ENCODE assay signal across 18 mouse cellular contexts in the genomic region with DNA sequence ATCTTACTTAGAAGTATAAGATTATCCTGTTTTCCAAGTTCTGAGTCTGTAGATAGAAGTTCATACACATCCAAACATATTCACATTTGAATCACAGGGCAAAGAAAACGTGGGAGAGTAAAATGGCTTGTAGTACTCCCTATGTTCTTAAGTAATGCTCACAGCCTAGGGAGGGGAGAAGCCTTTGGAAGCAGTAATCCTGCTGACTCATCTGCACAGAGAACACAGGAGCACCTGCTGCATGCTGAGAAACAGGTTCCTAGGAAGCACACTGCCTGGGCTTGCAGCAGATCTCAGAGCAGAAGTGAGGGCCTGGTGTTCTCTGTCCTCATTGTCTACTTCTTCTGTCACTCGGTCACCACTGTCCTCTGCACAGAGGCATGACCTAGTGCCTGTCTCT. TPM values are rescaled to one million over a fixed set of nuclear protein-coding genes. Genes with fewer than 3 reads are reported as not detected.
"Had no signal": no experiment of that assay in that cellular context is flagged by ENCODE, and none has a peak within 500 bp of the region (broad histone marks: within the 10 kb centered on the region; RNA-seq: fewer than 3 reads in every experiment).

No protein-coding gene starts in this region.

RNA-seq across cellular contexts. Expression of gene Ear1, which starts 20.0 kb away (rescaled TPM):
- total RNA-seq: megakaryocyte-erythroid progenitor cell, adult 5-6 weeks had no signal
- polyA plus RNA-seq: lung, embryonic 14.5 days; lung, embryonic 16.5 days; midbrain, embryonic 10.5 days; midbrain, embryonic 12.5 days; midbrain, embryonic 14.5 days; midbrain, embryonic 16.5 days; myocyte; neural tube, embryonic 11.5 days; small intestine, adult 2 months; stomach, embryonic 14.5 days; testis, adult 2 months had no signal

RNA-seq across cellular contexts. Expression of gene Ear10, which starts 28.0 kb away (rescaled TPM):
- total RNA-seq: megakaryocyte-erythroid progenitor cell, adult 5-6 weeks had no signal
- polyA plus RNA-seq: liver, embryonic 14.5 days; liver, embryonic 16.5 days; lung, embryonic 14.5 days; lung, embryonic 16.5 days; midbrain, embryonic 10.5 days; midbrain, embryonic 12.5 days; midbrain, embryonic 14.5 days; midbrain, embryonic 16.5 days; myocyte; neural tube, embryonic 11.5 days; neural tube, embryonic 13.5 days; neural tube, embryonic 15.5 days; small intestine, adult 2 months; stomach, embryonic 14.5 days; thymus, adult 2 months; urinary bladder, adult 2 months had no signal
